Mouse (Mus musculus) kidney, postnatal 25 days (tissue): ENCODE measurements around the gene Rgs13.
"Not testable (repeated sequence)": the region's sequence is repeated elsewhere in the genome, so short reads cannot be mapped to it uniquely, and the experiment has no call there.

ENCODE experiments used
- DNase-seq, 2 experiments: peaks; one replicate each; pipeline ENCODE4 v3.0.0; 2021; ENCODE audit warnings: mixed read lengths in 2 of 2

The Rgs13 gene

GRCm38 (mm10) chr1:144151401-144152183 lies 25.6 kb downstream of the Rgs13 start:
- no peak for DNase-seq

- DNase-seq: no peak
Observed at GRCm38 (mm10) chr1:144149997-144150396, 27.2 kb downstream of the Rgs13 start.

GRCm38 (mm10) chr1:144141398-144141797 lies 35.8 kb downstream of the Rgs13 start:
- DNase-seq: not testable (repeated sequence)

- DNase-seq: no peak
Observed at GRCm38 (mm10) chr1:144139847-144140246, 37.3 kb downstream of the Rgs13 start.

- DNase-seq: no peak
Observed at GRCm38 (mm10) chr1:144127965-144128364, 49.2 kb downstream of the Rgs13 start.

- DNase-seq: no peak
Observed at GRCm38 (mm10) chr1:144120042-144120441, 57.1 kb downstream of the Rgs13 start.

GRCm38 (mm10) chr1:144119456-144119855 lies 57.7 kb downstream of the Rgs13 start:
- DNase-seq: no peak

- DNase-seq: no peak
Observed at GRCm38 (mm10) chr1:144115848-144116727, 61.1 kb downstream of the Rgs13 start.

GRCm38 (mm10) chr1:144113438-144114074 lies 63.6 kb downstream of the Rgs13 start:
- DNase-seq: peak; percentile 28 to 74

GRCm38 (mm10) chr1:144112946-144113345 lies 64.2 kb downstream of the Rgs13 start:
- peak; percentile 13 to 44 for DNase-seq

GRCm38 (mm10) chr1:144098587-144099258 lies 78.4 kb downstream of the Rgs13 start:
- no peak for DNase-seq

- no peak for DNase-seq
Observed at GRCm38 (mm10) chr1:144090410-144090809, 86.8 kb downstream of the Rgs13 start.
